Mouse (Mus musculus) neural tube, embryonic 15.5 days (tissue): Measurements from ENCODE around the gene Defa17. TPM values are rescaled to one million over a fixed set of nuclear protein-coding genes. Genes with fewer than 3 reads are reported as not detected.
"Not testable (repeated sequence)": the region's sequence is repeated elsewhere in the genome, so short reads cannot be mapped to it uniquely, and the experiment has no call there.

Experiments used
- ATAC-seq: fragments of 200-750 bp; cut with Nextera tagmentation; 2 replicates; pipeline ENCODE4 v1.8.0; 2017; ENCODE audit warnings: mild to moderate bottlenecking, moderate TSS enrichment, moderate library complexity; ENCODE audit not compliant: low FRiP score
- H3K27ac ChIP-seq: fragments of 300-500 bp; sonication (generic); replicated peaks from 2 replicates; pipeline ENCODE4 v1.5.1; 2015; ENCODE audit warnings: mild to moderate bottlenecking, inconsistent platforms
- H3K27me3 ChIP-seq: fragments of 300-500 bp; sonication (generic); replicated peaks from 2 replicates; pipeline ENCODE4 v1.6.1; 2015; ENCODE audit warnings: inconsistent platforms
- H3K36me3 ChIP-seq: fragments of 300-500 bp; sonication (generic); 2 replicates; pipeline ENCODE4 v1.6.1; 2015; ENCODE audit warnings: inconsistent platforms
- H3K4me1 ChIP-seq: fragments of 300-500 bp; sonication (generic); 2 replicates; pipeline ENCODE4 v1.6.1; 2015; ENCODE audit warnings: inconsistent platforms
- H3K4me2 ChIP-seq: fragments of 300-500 bp; sonication (generic); 2 replicates; pipeline ENCODE4 v1.6.1; 2015; ENCODE audit warnings: inconsistent platforms, mild to moderate bottlenecking, moderate library complexity
- H3K4me3 ChIP-seq: fragments of 300-500 bp; sonication (generic); replicated peaks from 2 replicates; pipeline ENCODE4 v1.5.1; 2015; ENCODE audit warnings: mild to moderate bottlenecking, inconsistent platforms
- H3K9ac ChIP-seq: fragments of 300-500 bp; sonication (generic); replicated peaks from 2 replicates; pipeline ENCODE4 v1.6.1; 2015; ENCODE audit warnings: mild to moderate bottlenecking, inconsistent platforms
- H3K9me3 ChIP-seq: fragments of 300-500 bp; sonication (generic); replicated peaks from 2 replicates; pipeline ENCODE4 v1.6.1; 2016; ENCODE audit warnings: inconsistent platforms
- WGBS: fragments of 180-500 bp; shearing (Covaris S2); methylation state at CpG from one replicate; pipeline ENCODE4 v1.1.7; 2015; ENCODE audit warnings: mixed read lengths; 5-methylcytosine and 5-hydroxymethylcytosine counted together
- polyA plus RNA-seq: library from polyadenylated mRNA; unstranded; fragments of >200 nt; fragmentation: Nextera tagmentation; extraction: Ambion mirVana; gene quantifications from 2 replicates; pipeline ENCODE4 v1.2.1, GENCODE M21; 2015

Gene Defa17
- polyA plus RNA-seq, result 1.1 TPM in 1 of 2 replicates, not detected in the other

DNA sequence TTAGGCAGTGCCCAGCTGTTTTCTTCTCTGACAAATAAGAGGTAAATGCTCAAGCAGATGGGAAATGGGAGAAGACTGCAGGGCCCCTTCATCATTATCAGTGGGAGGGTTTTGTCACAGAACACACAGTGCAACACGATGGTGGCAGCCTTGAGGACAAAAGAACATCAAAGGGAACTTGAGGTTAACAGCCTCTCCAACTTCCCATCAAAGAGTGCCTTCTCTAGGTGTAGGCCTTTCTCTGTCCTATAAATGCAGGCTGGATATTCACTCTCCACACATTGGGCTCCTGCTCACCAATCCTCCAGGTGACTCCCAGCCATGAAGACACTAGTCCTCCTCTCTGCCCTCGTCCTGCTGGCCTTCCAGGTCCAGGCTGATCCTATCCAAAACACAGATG lies at the start of gene Defa17:
Defa17 (plus strand) TSS at position 301 of the 400 bp plus-strand sequence.
- 88% methylated on average over 1 of the region's 2 CpGs for WGBS
- ATAC-seq, H3K4me1 ChIP-seq, H3K36me3 ChIP-seq, H3K9ac ChIP-seq, H3K9me3 ChIP-seq, H3K4me2 ChIP-seq, H3K27ac ChIP-seq, H3K4me3 ChIP-seq, H3K27me3 ChIP-seq: not testable (repeated sequence)

DNA sequence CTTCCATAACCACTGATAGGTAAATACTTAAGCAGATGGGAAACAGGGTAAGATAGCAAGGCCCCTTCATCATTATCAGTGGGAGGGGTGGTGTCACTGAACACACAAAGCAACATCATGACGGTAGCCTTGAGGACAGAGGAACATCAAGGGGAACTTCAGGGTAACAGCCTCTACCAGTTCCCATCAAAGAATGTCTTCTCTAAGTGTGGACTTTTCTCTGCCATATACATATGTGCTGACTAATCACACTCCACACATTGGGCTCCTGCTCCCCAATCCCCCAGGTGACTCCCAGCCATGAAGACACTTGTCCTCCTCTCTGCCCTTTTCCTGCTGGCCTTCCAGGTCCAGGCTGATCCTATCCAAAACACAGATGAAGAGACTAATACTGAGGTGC lies 37.7 kb upstream of the Defa17 start, which contains the start of gene Defa26:
Defa26 (plus strand) TSS at position 301 of the 400 bp plus-strand sequence.
- H3K9me3 ChIP-seq, H3K4me1 ChIP-seq, H3K36me3 ChIP-seq, ATAC-seq, H3K9ac ChIP-seq, H3K27ac ChIP-seq, H3K4me3 ChIP-seq, H3K27me3 ChIP-seq, H3K4me2 ChIP-seq: not testable (repeated sequence)
- WGBS, result 100% methylated on average over 1 of the region's 1 CpGs

GRCm38 (mm10) chr8:21665497-21665896 lies 9.9 kb downstream of the Defa17 start, which contains the start of gene Defa34:
Gene Defa34 (plus strand): TSS chr8:21665797.
- H3K4me1 ChIP-seq, H3K9me3 ChIP-seq, H3K36me3 ChIP-seq, H3K27ac ChIP-seq, ATAC-seq, H3K9ac ChIP-seq, H3K4me3 ChIP-seq, H3K4me2 ChIP-seq, H3K27me3 ChIP-seq: not testable (repeated sequence)
- WGBS, result no CpG with 5 or more reads among the region's 1 CpGs

GRCm38 (mm10) chr8:21703545-21703944 lies 48.0 kb downstream of the Defa17 start, which contains the start of gene AY761184:
Gene AY761184 (minus strand): TSS chr8:21703645.
- H3K9me3 ChIP-seq, H3K36me3 ChIP-seq, H3K27ac ChIP-seq, H3K9ac ChIP-seq, H3K4me1 ChIP-seq, H3K27me3 ChIP-seq, ATAC-seq, H3K4me3 ChIP-seq, H3K4me2 ChIP-seq: not testable (repeated sequence)
- 68% methylated on average over 2 of the region's 2 CpGs for WGBS

Other genes starting within 250 kb of the Defa17 start
- not detected in 2 replicates for gene Defa36, start 228.4 kb upstream of the Defa17 start, polyA plus RNA-seq
- gene Gm7849, start 199.2 kb upstream of the Defa17 start, polyA plus RNA-seq, result not detected in 2 replicates
- gene Defa20, start 146.5 kb upstream of the Defa17 start, polyA plus RNA-seq, result not detected in 2 replicates
- not detected in 2 replicates for gene Defa32, start 126.7 kb upstream of the Defa17 start, polyA plus RNA-seq
- not detected in 2 replicates for gene Defa37, start 90.4 kb upstream of the Defa17 start, polyA plus RNA-seq
- gene Defa28, start 72.8 kb upstream of the Defa17 start, polyA plus RNA-seq, result not detected in 2 replicates
- gene Gm7861, start 61.3 kb upstream of the Defa17 start, polyA plus RNA-seq, result not detected in 2 replicates
- gene Defa26, start 37.6 kb upstream of the Defa17 start, polyA plus RNA-seq, result not detected in 2 replicates
- gene Defa34, start 10.0 kb downstream of the Defa17 start, polyA plus RNA-seq, result not detected in 2 replicates
- not detected in 2 replicates for gene AY761184, start 47.9 kb downstream of the Defa17 start, polyA plus RNA-seq
- gene Defa24, start 78.7 kb downstream of the Defa17 start, polyA plus RNA-seq, result 1.0 TPM in 1 of 2 replicates, not detected in the other
- gene Defb50, start 167.8 kb downstream of the Defa17 start, polyA plus RNA-seq, result not detected in 2 replicates
- gene Defb2, start 184.1 kb downstream of the Defa17 start, polyA plus RNA-seq, result not detected in 2 replicates
- gene Defb10, start 203.1 kb downstream of the Defa17 start, polyA plus RNA-seq, result not detected in 2 replicates
- not detected in 2 replicates for gene Defb9, start 229.6 kb downstream of the Defa17 start, polyA plus RNA-seq